Mouse (Mus musculus): Measurements from ENCODE around the gene Spag6. TPM values are rescaled to one million over a fixed set of nuclear protein-coding genes. Genes with fewer than 3 reads are reported as not detected.

Spag6 gene
- polyA plus RNA-seq, 1 experiment, result not detected

- TF ChIP-seq FLI1 (IDR thresholded peaks at IDR 0.05; ENCODE audit: low read length), result no peak
- TF ChIP-seq GATA1 (IDR thresholded peaks at IDR 0.05; ENCODE audit: borderline replicate concordance, low read length), result no peak
- Histone ChIP-seq H3K4me3 (replicated peaks) (no peak overlapping the region), H3K4me1 (peaks cover 3% of the 10 kb centered on the region), H3K9me3 (no peaks in the 10 kb centered on the region), H3K36me3 (replicated peaks; ENCODE audit: low read length) (no peaks in the 10 kb centered on the region), H3K27me3 (replicated peaks) (peaks cover 42% of the 10 kb centered on the region)
Observed at GRCm38 (mm10) chr2:18794261-18794660, 100.4 kb downstream of the Spag6 start.

GRCm38 (mm10) chr2:18797776-18798175 lies 103.9 kb downstream of the Spag6 start:
- TF ChIP-seq GATA1 (IDR thresholded peaks at IDR 0.05; ENCODE audit: borderline replicate concordance, low read length) (no peak), FLI1 (IDR thresholded peaks at IDR 0.05; ENCODE audit: low read length) (no peak)
- Histone ChIP-seq H3K4me1 (peaks cover 26% of the 10 kb centered on the region), H3K9me3 (0 out of 2 replicates have a peak, but pooled peaks cover 1% of the 10 kb centered on the region), H3K27me3 (replicated peaks) (peaks cover 76% of the 10 kb centered on the region), H3K4me3 (replicated peaks) (no peak overlapping the region), H3K36me3 (replicated peaks; ENCODE audit: low read length) (no peaks in the 10 kb centered on the region)

GRCm38 (mm10) chr2:18799265-18799965 lies 105.6 kb downstream of the Spag6 start:
- H3K9me3 ChIP-seq, result 0 out of 2 replicates have a peak, but pooled peaks cover 4% of the 10 kb centered on the region
- peaks cover 26% of the 10 kb centered on the region for H3K4me1 ChIP-seq
- H3K27me3 ChIP-seq (replicated peaks), result peaks cover 85% of the 10 kb centered on the region
- peak overlapping the region; percentile 89 for H3K4me3 ChIP-seq (replicated peaks)
- TF ChIP-seq GATA1 (IDR thresholded peaks at IDR 0.05; ENCODE audit: borderline replicate concordance, low read length), result no peak
- no peak for TF ChIP-seq FLI1 (IDR thresholded peaks at IDR 0.05; ENCODE audit: low read length)
- no peaks in the 10 kb centered on the region for H3K36me3 ChIP-seq (replicated peaks; ENCODE audit: low read length)

Other genes starting within 250 kb of the Spag6 start
- gene Commd3, start 21.6 kb upstream of the Spag6 start, polyA plus RNA-seq (2012; ENCODE audit: insufficient read depth, low replicate concordance), result 48.7 and 223 TPM in 2 replicates
- gene Bmi1, start 17.0 kb upstream of the Spag6 start, polyA plus RNA-seq (2012; ENCODE audit: insufficient read depth, low replicate concordance), result 2.7 and 5.1 TPM in 2 replicates

All from megakaryocyte, embryonic 14.5 days (primary cell).